Mouse (Mus musculus): Measurements from ENCODE around the gene Scnm1. TPM values are rescaled to one million over a fixed set of nuclear protein-coding genes. Genes with fewer than 3 reads are reported as not detected.

The Scnm1 gene
- polyA plus RNA-seq, 1 experiment = 130 TPM

- TF ChIP-seq POLR2A (IDR thresholded peaks at IDR 0.05; ENCODE audit: borderline replicate concordance, control insufficient read depth, low read depth, low read length) = no peak
- TF ChIP-seq CTCF (IDR thresholded peaks at IDR 0.05; ENCODE audit: control insufficient read depth, insufficient read depth, low read length) = no peak
- Histone ChIP-seq H3K4me1 (ENCODE audit: control insufficient read depth, insufficient read depth, low read length) (peaks cover 2% of the 10 kb centered on the region), H3K27ac (ENCODE audit: control insufficient read depth, insufficient read depth, low read depth, low read length, poor library complexity) (no peak overlapping the region), H3K4me3 (replicated peaks; ENCODE audit: control insufficient read depth, low read depth, low read length) (no peak overlapping the region)
- 88% methylated on average over 5 of the region's 5 CpGs for WGBS
These were observed 3.7 kb downstream of the Scnm1 start for GRCm38 (mm10) chr3:95130081-95130480.

- Histone ChIP-seq H3K4me3 (replicated peaks; ENCODE audit: control insufficient read depth, low read depth, low read length) (no peak overlapping the region), H3K4me1 (ENCODE audit: control insufficient read depth, insufficient read depth, low read length) (peaks cover 2% of the 10 kb centered on the region), H3K27ac (ENCODE audit: control insufficient read depth, insufficient read depth, low read depth, low read length, poor library complexity) (no peak overlapping the region)
- 86% methylated on average over 6 of the region's 6 CpGs for WGBS
- no peak for TF ChIP-seq CTCF (IDR thresholded peaks at IDR 0.05; ENCODE audit: control insufficient read depth, insufficient read depth, low read length)
- TF ChIP-seq POLR2A (IDR thresholded peaks at IDR 0.05; ENCODE audit: borderline replicate concordance, control insufficient read depth, low read depth, low read length) = no peak
These were observed 4.6 kb downstream of the Scnm1 start for GRCm38 (mm10) chr3:95129226-95129651.

DNA sequence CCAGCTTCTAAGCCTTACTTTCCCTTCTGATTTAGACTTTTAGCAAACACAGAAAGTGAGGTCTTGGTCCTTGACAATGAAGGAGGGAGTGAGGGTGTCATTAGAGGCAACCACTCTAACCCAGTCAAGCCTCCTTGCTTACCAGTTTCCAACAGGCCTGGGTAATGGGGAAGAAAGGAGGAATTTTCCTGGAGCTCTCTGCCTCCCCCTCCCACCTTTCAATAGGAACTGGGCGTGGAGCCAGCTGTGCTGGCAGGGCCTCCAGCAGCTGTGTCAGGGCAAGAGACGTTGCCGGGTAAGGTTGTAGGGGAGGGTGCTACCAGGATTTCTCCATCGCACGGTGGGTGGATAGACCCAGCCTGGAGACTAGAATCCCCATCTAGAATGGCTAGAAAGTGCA, 8.8 kb downstream of the Scnm1 start:
- TF ChIP-seq POLR2A (IDR thresholded peaks at IDR 0.05; ENCODE audit: borderline replicate concordance, control insufficient read depth, low read depth, low read length) (no peak), CTCF (IDR thresholded peaks at IDR 0.05; ENCODE audit: control insufficient read depth, insufficient read depth, low read length) (no peak)
- 27% methylated on average over 5 of the region's 5 CpGs for WGBS

DNA sequence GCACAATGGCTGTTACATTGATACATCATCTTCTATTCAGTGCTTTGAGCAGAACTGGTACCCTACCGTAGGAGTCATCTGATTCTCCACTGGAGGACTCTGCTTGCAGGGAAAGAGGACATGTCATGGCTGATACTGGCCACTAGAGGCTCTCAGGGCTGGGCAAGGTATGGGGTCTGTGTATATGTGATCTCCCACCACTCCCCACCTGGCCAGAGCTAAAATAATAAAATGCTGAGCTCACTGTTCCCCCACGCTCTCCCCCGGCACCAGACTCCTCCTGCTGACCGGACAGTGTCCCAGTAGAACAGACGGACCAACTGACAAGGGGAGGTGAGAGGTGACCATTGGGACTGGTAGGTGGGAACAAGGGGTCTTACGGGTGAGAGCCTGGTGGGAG, 9.6 kb downstream of the Scnm1 start, which contains the start of gene Tmod4:
TSS of gene Tmod4 (plus strand) at position 231 of the 400 bp plus-strand sequence.
- Histone ChIP-seq H3K4me1 (ENCODE audit: control insufficient read depth, insufficient read depth, low read length) (no peaks in the 10 kb centered on the region), H3K4me3 (replicated peaks; ENCODE audit: control insufficient read depth, low read depth, low read length) (no peak within 1 kb of the TSS), H3K27ac (ENCODE audit: control insufficient read depth, insufficient read depth, low read depth, low read length, poor library complexity) (no peak within 1 kb of the TSS)
- TF ChIP-seq CTCF (IDR thresholded peaks at IDR 0.05; ENCODE audit: control insufficient read depth, insufficient read depth, low read length) (peak; percentile 49), POLR2A (IDR thresholded peaks at IDR 0.05; ENCODE audit: borderline replicate concordance, control insufficient read depth, low read depth, low read length) (no peak)
- 67% methylated on average over 6 of the region's 6 CpGs for WGBS

More for the DNA sequence above, 8.8 kb downstream of the Scnm1 start:
- no peak overlapping the region for H3K27ac ChIP-seq (ENCODE audit: control insufficient read depth, insufficient read depth, low read depth, low read length, poor library complexity)
- no peaks in the 10 kb centered on the region for H3K4me1 ChIP-seq (ENCODE audit: control insufficient read depth, insufficient read depth, low read length)
- no peak overlapping the region for H3K4me3 ChIP-seq (replicated peaks; ENCODE audit: control insufficient read depth, low read depth, low read length)

GRCm38 (mm10) chr3:95121580-95121979, 12.2 kb downstream of the Scnm1 start:
- no peak for TF ChIP-seq POLR2A (IDR thresholded peaks at IDR 0.05; ENCODE audit: borderline replicate concordance, control insufficient read depth, low read depth, low read length)
- no peak for TF ChIP-seq CTCF (IDR thresholded peaks at IDR 0.05; ENCODE audit: control insufficient read depth, insufficient read depth, low read length)
- Histone ChIP-seq H3K4me1 (ENCODE audit: control insufficient read depth, insufficient read depth, low read length) (no peaks in the 10 kb centered on the region), H3K27ac (ENCODE audit: control insufficient read depth, insufficient read depth, low read depth, low read length, poor library complexity) (no peak overlapping the region), H3K4me3 (replicated peaks; ENCODE audit: control insufficient read depth, low read depth, low read length) (no peak overlapping the region)
- 66% methylated on average over 6 of the region's 6 CpGs for WGBS

DNA sequence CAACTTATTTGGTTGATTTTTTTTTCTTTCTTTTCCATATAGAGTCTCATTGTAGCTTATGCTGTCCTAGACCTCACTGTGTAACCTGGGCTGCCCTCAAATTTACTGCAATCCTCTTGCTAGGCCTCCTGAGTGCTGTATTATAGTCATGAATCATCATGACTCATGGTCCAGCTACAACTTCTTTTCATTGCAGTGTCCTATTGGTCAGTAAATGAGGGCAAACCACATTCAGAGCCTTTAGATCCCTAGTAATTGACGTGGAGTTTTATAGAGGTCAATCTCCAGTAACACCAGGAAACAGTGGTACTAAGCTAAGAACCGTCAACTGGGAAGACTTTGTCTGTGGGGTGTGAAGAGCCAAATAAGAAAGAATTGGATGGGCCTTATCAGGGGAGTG, 16.1 kb downstream of the Scnm1 start:
- Histone ChIP-seq H3K27ac (ENCODE audit: control insufficient read depth, insufficient read depth, low read depth, low read length, poor library complexity) (no peak overlapping the region), H3K4me1 (ENCODE audit: control insufficient read depth, insufficient read depth, low read length) (peaks cover 1% of the 10 kb centered on the region; the same call in 1 of the 2 replicates), H3K4me3 (replicated peaks; ENCODE audit: control insufficient read depth, low read depth, low read length) (no peak overlapping the region)
- TF ChIP-seq POLR2A (IDR thresholded peaks at IDR 0.05; ENCODE audit: borderline replicate concordance, control insufficient read depth, low read depth, low read length) (no peak), CTCF (IDR thresholded peaks at IDR 0.05; ENCODE audit: control insufficient read depth, insufficient read depth, low read length) (no peak)
- 88% methylated on average over 2 of the region's 2 CpGs for WGBS

DNA sequence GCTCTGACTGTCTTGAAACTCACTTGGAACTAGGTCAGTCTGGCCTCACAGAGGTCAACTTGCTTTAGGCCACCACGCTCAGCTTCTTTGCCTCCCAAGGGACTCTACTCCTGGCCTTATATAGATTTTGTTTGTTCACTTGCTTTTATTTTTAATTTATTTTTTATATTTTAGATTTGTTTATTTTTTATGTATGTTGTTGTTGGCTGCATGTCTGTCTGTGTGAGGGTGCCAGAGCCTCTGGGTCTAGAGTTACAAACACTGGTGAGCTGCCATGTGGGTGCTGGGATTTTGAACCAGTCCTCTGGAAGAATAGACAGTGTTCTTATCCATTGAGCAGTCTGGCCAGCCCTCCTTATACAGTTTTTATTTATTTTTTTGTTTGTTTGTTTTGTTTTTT, 21.1 kb downstream of the Scnm1 start:
- 98% methylated on average over 1 of the region's 1 CpGs for WGBS
- Histone ChIP-seq H3K27ac (ENCODE audit: control insufficient read depth, insufficient read depth, low read depth, low read length, poor library complexity) (no peak overlapping the region), H3K4me3 (replicated peaks; ENCODE audit: control insufficient read depth, low read depth, low read length) (no peak overlapping the region), H3K4me1 (ENCODE audit: control insufficient read depth, insufficient read depth, low read length) (peaks cover 1% of the 10 kb centered on the region; the same call in 1 of the 2 replicates)
- TF ChIP-seq POLR2A (IDR thresholded peaks at IDR 0.05; ENCODE audit: borderline replicate concordance, control insufficient read depth, low read depth, low read length) = no peak

- Histone ChIP-seq H3K4me3 (replicated peaks; ENCODE audit: control insufficient read depth, low read depth, low read length) (peak within 1 kb of the TSS; percentile 99), H3K27ac (ENCODE audit: control insufficient read depth, insufficient read depth, low read depth, low read length, poor library complexity) (peak within 1 kb of the TSS; percentile 91), H3K4me1 (ENCODE audit: control insufficient read depth, insufficient read depth, low read length) (peaks cover 1% of the 10 kb centered on the region; the same call in 1 of the 2 replicates)
- WGBS = 1% methylated on average over 54 of the region's 54 CpGs
- TF ChIP-seq CTCF (IDR thresholded peaks at IDR 0.05; ENCODE audit: control insufficient read depth, insufficient read depth, low read length) = no peak
- peak; percentile 67; the same call in 1 of the 2 replicates for TF ChIP-seq POLR2A (IDR thresholded peaks at IDR 0.05; ENCODE audit: borderline replicate concordance, control insufficient read depth, low read depth, low read length)
These were observed 22.7 kb downstream of the Scnm1 start, which contains the start of gene Vps72 for GRCm38 (mm10) chr3:95110911-95111726. Gene Vps72 (plus strand): TSS chr3:95111022.
